Mouse (Mus musculus) thymus, adult 2 months (tissue): ENCODE data around the gene Dcst1. TPM values are rescaled to one million over a fixed set of nuclear protein-coding genes. Genes with fewer than 3 reads are reported as not detected.

Experiments
- DNase-seq: peaks from one replicate; pipeline ENCODE4 v3.0.0; 2021
- H3K27ac ChIP-seq: fragments of 200-500 bp; 2 replicates; pipeline ENCODE4 v1.5.1; 2012; ENCODE audit warnings: low read length, control low read depth; ENCODE audit not compliant: control insufficient read depth, insufficient read depth
- H3K27me3 ChIP-seq: fragments of 200-500 bp; 2 replicates; pipeline ENCODE4 v1.6.1; 2012; ENCODE audit warnings: mild to moderate bottlenecking, low read length, moderate library complexity, mixed read lengths; ENCODE audit not compliant: control insufficient read depth, insufficient read depth
- H3K36me3 ChIP-seq: fragments of 200-500 bp; 2 replicates; pipeline ENCODE4 v1.6.1; 2012; ENCODE audit warnings: mild to moderate bottlenecking, low read length, moderate library complexity; ENCODE audit not compliant: control insufficient read depth, insufficient read depth
- H3K4me1 ChIP-seq: fragments of 200-500 bp; replicated peaks from 2 replicates; pipeline ENCODE4 v1.6.1; 2012; ENCODE audit warnings: low read length; ENCODE audit not compliant: control insufficient read depth, insufficient read depth
- H3K4me3 ChIP-seq: fragments of 200-500 bp; 2 replicates; pipeline ENCODE4 v1.5.1; 2012; ENCODE audit warnings: mild to moderate bottlenecking, low read length, control low read depth, moderate library complexity; ENCODE audit not compliant: control insufficient read depth, insufficient read depth
- CTCF ChIP-seq: fragments of 200-500 bp; IDR thresholded peaks from 2 replicates; pipeline ENCODE4 v1.5.1; 2012; ENCODE audit warnings: mild to moderate bottlenecking, control low read depth, low read length, moderate library complexity, borderline replicate concordance; ENCODE audit not compliant: control insufficient read depth, poor library complexity, insufficient read depth; ENCODE audit errors: extremely low read depth
- POLR2A ChIP-seq: fragments of 200-500 bp; IDR thresholded peaks from 2 replicates; pipeline ENCODE4 v1.6.1; 2012; ENCODE audit warnings: mild to moderate bottlenecking, low read length, control low read depth, moderate library complexity; ENCODE audit not compliant: control insufficient read depth, poor library complexity, insufficient read depth; ENCODE audit errors: extremely low read depth
- WGBS: fragments of 180-500 bp; shearing (Covaris S2); methylation state at CpG from one replicate; pipeline ENCODE4 v1.1.7; 2018; 5-methylcytosine and 5-hydroxymethylcytosine counted together
- polyA plus RNA-seq: library from polyadenylated mRNA; depleted of rRNA; stranded (reverse); fragments of >200 nt; gene quantifications from 2 replicates; pipeline ENCODE4 v1.2.3, GENCODE M21; 2012

The Dcst1 gene
- polyA plus RNA-seq, 1 experiment: 0.24 TPM

GRCm38 (mm10) chr3:89319591-89320350, 45.3 kb downstream of the Dcst1 start:
- Histone ChIP-seq H3K27me3 (peaks cover 54% of the 10 kb centered on the region), H3K27ac (no peak overlapping the region), H3K4me3 (no peak overlapping the region), H3K36me3 (no peaks in the 10 kb centered on the region), H3K4me1 (peaks cover 47% of the 10 kb centered on the region)
- TF ChIP-seq CTCF: no peak
- no peak for TF ChIP-seq POLR2A
- peak; percentile 10 for DNase-seq
- 4% methylated on average over 58 of the region's 58 CpGs for WGBS

GRCm38 (mm10) chr3:89318971-89319590, 46.0 kb downstream of the Dcst1 start:
- 28% methylated on average over 21 of the region's 21 CpGs for WGBS
- Histone ChIP-seq H3K27me3 (peaks cover 54% of the 10 kb centered on the region), H3K4me1 (peaks cover 47% of the 10 kb centered on the region), H3K36me3 (no peaks in the 10 kb centered on the region), H3K27ac (no peak overlapping the region), H3K4me3 (no peak overlapping the region)
- TF ChIP-seq CTCF (no peak), POLR2A (no peak)
- DNase-seq: no peak

- H3K27me3 ChIP-seq: peaks cover 52% of the 10 kb centered on the region
- H3K36me3 ChIP-seq: no peaks in the 10 kb centered on the region
- TF ChIP-seq CTCF (no peak), POLR2A (no peak)
- H3K27ac ChIP-seq: no peak overlapping the region
- no peak for DNase-seq
- H3K4me3 ChIP-seq: no peak overlapping the region
- WGBS: 91% methylated on average over 8 of the region's 8 CpGs
- H3K4me1 ChIP-seq: peaks cover 47% of the 10 kb centered on the region
Measured at GRCm38 (mm10) chr3:89318316-89318715, 46.7 kb downstream of the Dcst1 start.

- WGBS: 87% methylated on average over 6 of the region's 6 CpGs
- Histone ChIP-seq H3K36me3 (no peaks in the 10 kb centered on the region), H3K4me1 (peaks cover 39% of the 10 kb centered on the region), H3K27ac (no peak overlapping the region), H3K27me3 (peaks cover 43% of the 10 kb centered on the region), H3K4me3 (no peak overlapping the region)
- DNase-seq: no peak
- TF ChIP-seq POLR2A (no peak), CTCF (no peak)
Measured at GRCm38 (mm10) chr3:89317246-89317645, 47.8 kb downstream of the Dcst1 start.

GRCm38 (mm10) chr3:89316833-89317232, 48.2 kb downstream of the Dcst1 start:
- Histone ChIP-seq H3K36me3 (no peaks in the 10 kb centered on the region), H3K27ac (no peak overlapping the region), H3K27me3 (peaks cover 39% of the 10 kb centered on the region), H3K4me1 (peaks cover 35% of the 10 kb centered on the region), H3K4me3 (no peak overlapping the region)
- DNase-seq: peak; percentile 84
- 2% methylated on average over 4 of the region's 4 CpGs for WGBS
- TF ChIP-seq POLR2A: no peak
- peak; percentile 79; the same call in 1 of the 2 replicates for TF ChIP-seq CTCF

GRCm38 (mm10) chr3:89315930-89316831, 48.9 kb downstream of the Dcst1 start:
- DNase-seq: peak; percentile 20
- peaks cover 30% of the 10 kb centered on the region for H3K4me1 ChIP-seq
- H3K4me3 ChIP-seq: no peak overlapping the region
- WGBS: 17% methylated on average over 40 of the region's 40 CpGs
- no peaks in the 10 kb centered on the region for H3K36me3 ChIP-seq
- H3K27me3 ChIP-seq: peaks cover 34% of the 10 kb centered on the region
- no peak overlapping the region for H3K27ac ChIP-seq
- TF ChIP-seq CTCF: no peak
